Mouse (Mus musculus) limb, embryonic 15.5 days (tissue): Measurements from ENCODE around the gene Prr13. TPM values are rescaled to one million over a fixed set of nuclear protein-coding genes. Genes with fewer than 3 reads are reported as not detected.

ENCODE experiments used
- ATAC-seq: fragments of 200-750 bp; cut with Nextera tagmentation; 2 replicates; pipeline ENCODE4 v1.8.0; 2017; ENCODE audit warnings: low read depth, moderate TSS enrichment; ENCODE audit not compliant: insufficient number of reproducible peaks, low FRiP score, low TSS enrichment
- H3K27ac ChIP-seq: fragments of 300-500 bp; sonication (generic); 2 replicates; pipeline ENCODE4 v1.5.1; 2015; ENCODE audit warnings: moderate library complexity, mild to moderate bottlenecking, inconsistent platforms
- H3K27me3 ChIP-seq: fragments of 300-500 bp; sonication (generic); 2 replicates; pipeline ENCODE4 v1.6.1; 2015; ENCODE audit warnings: inconsistent platforms
- H3K36me3 ChIP-seq: fragments of 300-500 bp; sonication (generic); 2 replicates; pipeline ENCODE4 v1.6.1; 2015; ENCODE audit warnings: inconsistent platforms
- H3K4me1 ChIP-seq: fragments of 300-500 bp; sonication (generic); 2 replicates; pipeline ENCODE4 v1.6.1; 2015; ENCODE audit warnings: inconsistent platforms
- H3K4me2 ChIP-seq: fragments of 300-500 bp; sonication (generic); 2 replicates; pipeline ENCODE4 v1.6.1; 2015; ENCODE audit warnings: mild to moderate bottlenecking, inconsistent platforms
- H3K4me3 ChIP-seq: fragments of 300-500 bp; sonication (generic); 2 replicates; pipeline ENCODE4 v1.5.1; 2015; ENCODE audit warnings: mild to moderate bottlenecking, inconsistent platforms
- H3K9ac ChIP-seq: fragments of 300-500 bp; sonication (generic); 2 replicates; pipeline ENCODE4 v1.6.1; 2015; ENCODE audit warnings: inconsistent platforms
- H3K9me3 ChIP-seq: fragments of 300-500 bp; sonication (generic); 2 replicates; pipeline ENCODE4 v1.6.1; 2016; ENCODE audit warnings: inconsistent platforms
- WGBS: fragments of 180-500 bp; shearing (Covaris S2); methylation state at CpG from one replicate; pipeline ENCODE4 v1.1.7; 2015; 5-methylcytosine and 5-hydroxymethylcytosine counted together
- polyA plus RNA-seq: library from polyadenylated mRNA; unstranded; fragments of >200 nt; fragmentation: Nextera tagmentation; extraction: Ambion mirVana; gene quantifications from 2 replicates; pipeline ENCODE4 v1.2.1, GENCODE M21; 2015

Prr13 gene
- polyA plus RNA-seq, 1 experiment from 2014 or later: 72.0 TPM

- Histone ChIP-seq H3K9ac (no peak overlapping the region), H3K9me3 (no peaks in the 10 kb centered on the region), H3K27ac (no peak overlapping the region), H3K4me3 (no peak overlapping the region), H3K4me1 (peaks cover 12% of the 10 kb centered on the region), H3K4me2 (no peak overlapping the region), H3K36me3 (0 out of 2 replicates have a peak, but pooled peaks cover 5% of the 10 kb centered on the region), H3K27me3 (no peaks in the 10 kb centered on the region)
- ATAC-seq: no peak
Observed at GRCm38 (mm10) chr15:102463666-102464065, 4.8 kb downstream of the Prr13 start.

DNA sequence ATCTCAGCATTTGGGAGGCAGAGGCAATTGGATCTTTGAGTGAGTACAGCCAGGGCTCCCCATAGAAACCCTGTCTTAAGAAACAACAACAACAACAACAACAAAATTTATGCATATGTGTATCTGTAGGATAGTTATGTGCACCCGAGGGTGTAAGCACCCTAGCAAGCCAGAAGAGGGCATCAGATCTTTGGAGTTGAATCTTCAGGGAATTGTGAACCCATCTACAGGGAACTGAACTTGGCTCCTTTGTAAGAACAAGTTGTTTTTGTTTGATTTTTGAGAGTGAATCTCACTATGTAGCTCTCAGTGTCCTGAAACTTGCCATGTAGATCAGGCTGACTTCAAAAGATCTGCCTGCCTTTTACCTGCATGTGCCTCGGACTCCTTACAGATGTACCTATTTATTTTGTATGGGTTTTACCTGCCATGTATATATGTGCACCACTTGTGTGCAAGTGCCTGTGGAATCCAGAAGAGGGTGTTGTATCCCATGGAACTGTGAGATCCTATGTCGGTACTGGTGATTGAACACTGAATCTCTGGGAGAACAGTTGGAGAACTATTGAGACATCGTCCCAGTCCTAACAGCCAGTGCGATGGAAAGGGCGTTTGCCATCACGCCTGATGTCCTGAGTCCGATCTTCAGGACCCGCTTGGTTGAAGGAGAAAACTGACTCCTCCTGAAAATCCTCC, 10.0 kb downstream of the Prr13 start:
- WGBS: 97% methylated on average over 9 of the region's 9 CpGs
- Histone ChIP-seq H3K9me3 (no peaks in the 10 kb centered on the region), H3K4me2 (no peak overlapping the region), H3K27ac (no peak overlapping the region), H3K9ac (no peak overlapping the region), H3K4me3 (no peak overlapping the region), H3K36me3 (peaks cover 4% of the 10 kb centered on the region; the same call in 1 of the 2 replicates), H3K4me1 (peaks cover 7% of the 10 kb centered on the region; the same call in 1 of the 2 replicates), H3K27me3 (no peaks in the 10 kb centered on the region)
- ATAC-seq: no peak

DNA sequence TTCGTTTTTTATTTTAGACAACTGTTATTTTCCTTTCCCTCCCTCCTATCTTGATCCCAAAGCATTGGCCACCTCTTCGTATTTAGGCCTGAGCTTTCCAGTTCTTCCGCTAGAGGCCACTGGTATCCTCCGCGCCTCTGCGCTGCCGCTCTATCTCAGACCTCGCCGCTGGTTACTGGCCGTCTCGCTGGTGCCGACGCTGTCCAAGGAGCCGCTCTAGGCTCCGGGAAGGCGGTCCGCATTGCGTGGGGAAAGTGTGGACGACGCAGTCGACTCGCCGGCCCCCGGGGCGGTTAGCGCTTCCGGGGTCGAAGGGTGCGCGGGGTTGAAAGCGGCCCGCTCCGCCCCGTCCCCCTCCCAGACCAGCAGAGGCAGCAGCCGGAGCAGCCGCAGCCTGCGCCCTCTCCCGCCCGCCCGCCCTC, 11.4 kb downstream of the Prr13 start, which contains the start of gene Pcbp2:
TSS of gene Pcbp2 (plus strand) at position 357 of the 422 bp plus-strand sequence.
- H3K27ac ChIP-seq: peak within 1 kb of the TSS; percentile 99
- H3K27me3 ChIP-seq: no peaks in the 10 kb centered on the region
- ATAC-seq: peak; percentile 98
- H3K9ac ChIP-seq: peak within 1 kb of the TSS; percentile 95
- peak within 1 kb of the TSS; percentile 45 for H3K4me2 ChIP-seq
- H3K36me3 ChIP-seq: peaks cover 17% of the 10 kb centered on the region
- peak within 1 kb of the TSS; percentile 82 for H3K4me3 ChIP-seq
- H3K9me3 ChIP-seq: no peaks in the 10 kb centered on the region
- peaks cover 7% of the 10 kb centered on the region; the same call in 1 of the 2 replicates for H3K4me1 ChIP-seq
- WGBS: under 1% methylated on average over 34 of the region's 40 CpGs

DNA sequence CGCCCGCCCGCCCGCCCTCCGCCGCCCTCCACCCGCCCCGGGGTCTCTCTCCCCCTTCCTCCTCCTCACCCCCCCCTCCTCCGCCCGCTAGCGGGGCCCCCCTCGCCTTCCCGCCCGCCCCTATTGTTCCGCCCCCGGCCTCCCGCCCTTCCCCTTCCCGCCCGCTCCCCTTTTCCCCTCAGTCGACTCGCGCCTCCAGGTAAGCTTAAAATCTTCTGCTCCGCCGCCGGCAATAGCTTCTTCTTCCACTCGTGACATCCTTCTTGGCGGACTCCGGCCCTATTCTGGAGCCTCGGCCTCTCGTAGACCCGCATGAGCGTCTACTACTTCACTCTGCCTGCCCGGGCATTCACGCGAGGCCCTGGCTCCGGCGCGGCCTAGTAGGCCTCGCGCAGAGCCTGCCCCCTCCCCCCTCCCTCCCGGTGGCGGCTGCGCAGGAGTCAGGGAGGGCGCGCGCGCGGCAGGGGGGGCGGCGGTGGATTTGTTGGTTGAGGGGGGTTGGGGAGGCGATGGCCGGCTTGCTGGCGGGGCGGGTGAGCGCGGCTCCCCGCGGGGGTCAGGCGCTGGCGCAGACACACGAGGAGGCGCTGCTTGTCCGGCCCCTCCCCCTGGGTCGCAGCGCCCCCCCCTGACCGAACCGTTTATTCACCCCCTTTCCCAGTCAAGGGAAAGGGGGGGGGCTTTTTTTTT, 11.9 kb downstream of the Prr13 start:
- H3K4me1 ChIP-seq: peaks cover 7% of the 10 kb centered on the region; the same call in 1 of the 2 replicates
- H3K36me3 ChIP-seq: peaks cover 22% of the 10 kb centered on the region
- H3K9me3 ChIP-seq: no peaks in the 10 kb centered on the region
- H3K4me2 ChIP-seq: peak overlapping the region; percentile 45
- peak overlapping the region; percentile 99 for H3K27ac ChIP-seq
- ATAC-seq: peak; percentile 76
- peak overlapping the region; percentile 95 for H3K9ac ChIP-seq
- H3K4me3 ChIP-seq: peak overlapping the region; percentile 82
- no peaks in the 10 kb centered on the region for H3K27me3 ChIP-seq
- WGBS: under 1% methylated on average over 38 of the region's 67 CpGs

- peak overlapping the region; percentile 99 for H3K27ac ChIP-seq
- 0% methylated on average over 10 of the region's 10 CpGs for WGBS
- H3K4me3 ChIP-seq: peak overlapping the region; percentile 82
- peak overlapping the region; percentile 95 for H3K9ac ChIP-seq
- H3K36me3 ChIP-seq: peaks cover 27% of the 10 kb centered on the region
- peak overlapping the region; percentile 45 for H3K4me2 ChIP-seq
- no peaks in the 10 kb centered on the region for H3K27me3 ChIP-seq
- H3K4me1 ChIP-seq: peaks cover 7% of the 10 kb centered on the region; the same call in 1 of the 2 replicates
- ATAC-seq: peak; percentile 0; the same call in 1 of the 2 replicates
- H3K9me3 ChIP-seq: no peaks in the 10 kb centered on the region
Observed at GRCm38 (mm10) chr15:102471295-102471645, 12.4 kb downstream of the Prr13 start.

- ATAC-seq: no peak
- peak overlapping the region; percentile 82 for H3K4me3 ChIP-seq
- H3K9me3 ChIP-seq: no peaks in the 10 kb centered on the region
- peaks cover 7% of the 10 kb centered on the region; the same call in 1 of the 2 replicates for H3K4me1 ChIP-seq
- H3K27me3 ChIP-seq: no peaks in the 10 kb centered on the region
- peak overlapping the region; percentile 45 for H3K4me2 ChIP-seq
- no peak overlapping the region; the same call in 1 of the 2 replicates for H3K27ac ChIP-seq
- H3K36me3 ChIP-seq: peaks cover 31% of the 10 kb centered on the region
- H3K9ac ChIP-seq: peak overlapping the region; percentile 95
Observed at GRCm38 (mm10) chr15:102471727-102472126, 12.9 kb downstream of the Prr13 start.

- H3K27me3 ChIP-seq: no peaks in the 10 kb centered on the region
Observed at GRCm38 (mm10) chr15:102473246-102473645, 14.4 kb downstream of the Prr13 start.

DNA sequence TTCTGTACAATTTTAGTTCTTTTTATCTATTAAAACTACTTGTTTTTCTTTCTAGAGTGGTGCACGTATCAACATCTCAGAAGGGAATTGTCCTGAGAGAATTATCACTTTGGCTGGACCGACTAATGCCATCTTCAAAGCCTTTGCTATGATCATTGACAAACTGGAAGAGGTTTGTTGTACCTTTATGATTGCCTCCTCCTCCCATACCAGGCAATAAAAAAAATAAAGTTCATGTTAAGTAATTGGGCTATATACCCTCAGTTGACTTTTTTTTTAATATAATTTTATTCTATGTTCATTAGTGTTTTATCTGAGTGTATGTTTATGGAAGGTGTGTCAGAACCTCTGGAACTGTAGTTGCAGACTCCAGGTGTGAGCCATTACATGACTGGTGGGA, 15.7 kb downstream of the Prr13 start:
- no peak overlapping the region for H3K27ac ChIP-seq
- no peak overlapping the region for H3K4me3 ChIP-seq
- H3K4me2 ChIP-seq: no peak overlapping the region
- no peaks in the 10 kb centered on the region for H3K9me3 ChIP-seq
- H3K36me3 ChIP-seq: peaks cover 55% of the 10 kb centered on the region
- no peaks in the 10 kb centered on the region for H3K27me3 ChIP-seq
- peaks cover 7% of the 10 kb centered on the region; the same call in 1 of the 2 replicates for H3K4me1 ChIP-seq
- WGBS: 90% methylated on average over 2 of the region's 2 CpGs
- no peak for ATAC-seq
- no peak overlapping the region for H3K9ac ChIP-seq

More at GRCm38 (mm10) chr15:102473246-102473645, 14.4 kb downstream of the Prr13 start:
- H3K36me3 ChIP-seq: peaks cover 44% of the 10 kb centered on the region
- H3K9me3 ChIP-seq: no peaks in the 10 kb centered on the region
- no peak overlapping the region for H3K4me2 ChIP-seq
- H3K27ac ChIP-seq: no peak overlapping the region
- ATAC-seq: no peak
- no peak overlapping the region for H3K9ac ChIP-seq
- H3K4me1 ChIP-seq: peaks cover 7% of the 10 kb centered on the region; the same call in 1 of the 2 replicates
- no peak overlapping the region for H3K4me3 ChIP-seq
- WGBS: 70% methylated on average over 2 of the region's 2 CpGs

DNA sequence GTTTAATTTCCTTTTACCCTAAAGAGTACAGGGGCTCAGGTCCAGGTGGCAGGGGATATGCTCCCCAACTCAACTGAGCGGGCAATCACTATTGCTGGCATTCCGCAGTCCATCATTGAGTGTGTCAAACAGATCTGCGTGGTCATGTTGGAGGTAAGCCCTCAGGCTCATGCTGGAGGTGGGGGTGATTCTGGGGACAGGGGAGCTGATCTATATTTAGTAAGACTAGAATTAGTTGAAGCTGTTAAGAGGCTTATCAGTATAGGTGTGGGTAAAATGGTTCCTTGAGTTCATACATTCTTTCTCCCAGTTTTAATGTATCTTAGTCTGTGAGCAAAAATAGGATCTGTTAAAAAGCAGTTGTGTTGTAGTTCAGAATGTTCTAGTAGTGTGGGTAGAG, 24.3 kb downstream of the Prr13 start:
- peaks cover 75% of the 10 kb centered on the region for H3K36me3 ChIP-seq
- no peak overlapping the region for H3K4me2 ChIP-seq
- 84% methylated on average over 3 of the region's 3 CpGs for WGBS
- H3K9ac ChIP-seq: no peak overlapping the region
- no peak for ATAC-seq
- no peaks in the 10 kb centered on the region for H3K9me3 ChIP-seq
- no peak overlapping the region for H3K27ac ChIP-seq
- H3K27me3 ChIP-seq: no peaks in the 10 kb centered on the region
- H3K4me3 ChIP-seq: no peak overlapping the region
- no peaks in the 10 kb centered on the region for H3K4me1 ChIP-seq

GRCm38 (mm10) chr15:102485853-102486252, 27.0 kb downstream of the Prr13 start:
- no peak overlapping the region for H3K27ac ChIP-seq
- peaks cover 82% of the 10 kb centered on the region for H3K36me3 ChIP-seq
- H3K9me3 ChIP-seq: no peaks in the 10 kb centered on the region
- no peak overlapping the region for H3K4me2 ChIP-seq
- H3K4me1 ChIP-seq: no peaks in the 10 kb centered on the region
- H3K9ac ChIP-seq: no peak overlapping the region
- no peaks in the 10 kb centered on the region for H3K27me3 ChIP-seq
- no peak for ATAC-seq
- 84% methylated on average over 12 of the region's 12 CpGs for WGBS
- H3K4me3 ChIP-seq: no peak overlapping the region

- Histone ChIP-seq H3K36me3 (peaks cover 77% of the 10 kb centered on the region), H3K27me3 (no peaks in the 10 kb centered on the region), H3K9ac (no peak overlapping the region), H3K27ac (no peak overlapping the region), H3K4me1 (no peaks in the 10 kb centered on the region), H3K4me3 (no peak overlapping the region), H3K9me3 (no peaks in the 10 kb centered on the region), H3K4me2 (no peak overlapping the region)
- ATAC-seq: no peak
- 73% methylated on average over 1 of the region's 1 CpGs for WGBS
Observed at GRCm38 (mm10) chr15:102487664-102488063, 28.8 kb downstream of the Prr13 start.

GRCm38 (mm10) chr15:102498322-102498721, 39.5 kb downstream of the Prr13 start:
- no peak for ATAC-seq
- H3K4me3 ChIP-seq: no peak overlapping the region
- no peaks in the 10 kb centered on the region for H3K4me1 ChIP-seq
- H3K9ac ChIP-seq: no peak overlapping the region
- 87% methylated on average over 3 of the region's 3 CpGs for WGBS
- peaks cover 82% of the 10 kb centered on the region for H3K36me3 ChIP-seq
- no peaks in the 10 kb centered on the region for H3K9me3 ChIP-seq
- H3K27me3 ChIP-seq: no peaks in the 10 kb centered on the region
- H3K27ac ChIP-seq: no peak overlapping the region
- no peak overlapping the region for H3K4me2 ChIP-seq
